Mouse (Mus musculus): ENCODE measurements around the gene Bbs9.

DNA sequence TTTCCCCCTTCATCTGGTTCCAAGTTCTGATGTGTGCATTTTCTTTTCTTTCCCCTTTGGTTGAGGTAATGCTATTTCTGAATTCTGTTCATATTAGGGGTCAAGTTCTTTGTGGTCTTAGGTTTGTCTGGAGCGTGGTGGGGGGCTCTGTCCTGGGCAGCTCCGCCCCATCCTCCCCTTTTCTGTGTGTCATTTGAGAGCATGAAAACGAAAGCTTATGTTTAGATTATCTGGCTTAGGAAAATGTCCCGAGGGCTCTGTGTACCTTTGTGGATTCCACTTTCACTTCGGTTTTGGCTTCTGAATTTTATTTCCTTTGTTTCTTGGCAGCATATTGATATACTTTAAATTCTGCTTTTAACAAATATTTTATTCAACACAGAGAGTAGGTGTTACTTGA, 80.6 kb downstream of the Bbs9 start:
- TF ChIP-seq POLR2A (IDR thresholded peaks at IDR 0.05; ENCODE audit: borderline replicate concordance, control insufficient read depth, low read depth, low read length), result no peak
- TF ChIP-seq CTCF (IDR thresholded peaks at IDR 0.05; ENCODE audit: control insufficient read depth, insufficient read depth, low read length), result no peak
